Mouse (Mus musculus): Measurements from ENCODE around the gene Nol4l. TPM values are rescaled to one million over a fixed set of nuclear protein-coding genes. Genes with fewer than 3 reads are reported as not detected.
A peak's percentile ranks its signal among the peaks of the same experiment; 100 is the strongest.

Gene Nol4l
- polyA plus RNA-seq, 1 experiment from 2014 or later = 43.9 TPM

DNA sequence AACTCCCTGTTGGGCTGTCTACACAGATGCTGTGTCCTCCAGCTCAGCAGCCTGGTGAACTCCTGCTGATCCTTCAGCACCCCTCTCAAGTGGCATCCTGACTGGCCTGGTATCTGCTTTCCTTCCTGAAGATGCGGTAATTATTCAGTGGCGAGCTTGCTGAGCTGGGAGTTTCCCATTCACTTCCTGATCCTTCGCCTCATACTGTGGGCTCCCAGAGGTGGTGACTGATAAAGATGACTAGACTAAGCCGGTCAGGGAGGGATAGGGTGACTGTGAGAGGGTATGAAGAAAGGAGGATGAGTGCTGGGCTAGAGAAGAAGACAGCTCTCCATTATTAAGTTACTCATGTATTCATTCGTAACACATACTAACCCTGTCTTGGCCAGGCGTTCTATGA, 28.7 kb upstream of the Nol4l start:
- Histone ChIP-seq H3K4me2 (replicated peaks) (no peak overlapping the region), H3K4me3 (replicated peaks) (no peak overlapping the region), H3K27me3 (0 out of 2 replicates have a peak, but pooled peaks cover 2% of the 10 kb centered on the region), H3K36me3 (no peaks in the 10 kb centered on the region), H3K9ac (replicated peaks) (no peak overlapping the region), H3K9me3 (no peaks in the 10 kb centered on the region), H3K27ac (no peak overlapping the region), H3K4me1 (replicated peaks) (peaks cover 30% of the 10 kb centered on the region)
- ATAC-seq = no peak
- 70% methylated on average over 6 of the region's 6 CpGs for WGBS

DNA sequence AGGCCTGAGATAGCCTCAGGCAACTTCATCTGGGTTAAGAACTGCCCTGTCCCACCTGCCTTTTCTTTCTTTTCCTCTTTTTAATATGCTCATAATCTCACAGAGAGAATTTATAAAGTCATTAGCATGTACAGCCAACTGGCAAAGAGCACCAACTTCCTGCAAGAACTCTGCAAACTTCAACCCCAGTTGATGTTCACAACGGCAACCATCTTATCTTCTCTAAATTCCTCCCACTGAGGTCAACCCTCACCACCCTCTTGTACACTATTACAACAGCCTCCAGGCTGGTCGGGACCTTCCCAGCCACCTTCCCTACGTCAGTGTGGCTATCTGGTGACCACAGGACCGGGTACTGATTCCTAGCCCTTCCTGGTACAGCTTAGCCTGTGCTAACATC, 27.5 kb upstream of the Nol4l start:
- H3K9me3 ChIP-seq = no peaks in the 10 kb centered on the region
- ATAC-seq = no peak
- 0 out of 2 replicates have a peak, but pooled peaks cover 2% of the 10 kb centered on the region for H3K27me3 ChIP-seq
- H3K4me2 ChIP-seq (replicated peaks) = no peak overlapping the region
- no peak overlapping the region for H3K9ac ChIP-seq (replicated peaks)
- 82% methylated on average over 4 of the region's 4 CpGs for WGBS
- no peaks in the 10 kb centered on the region for H3K36me3 ChIP-seq
- H3K27ac ChIP-seq = no peak overlapping the region
- peaks cover 28% of the 10 kb centered on the region for H3K4me1 ChIP-seq (replicated peaks)
- H3K4me3 ChIP-seq (replicated peaks) = no peak overlapping the region

GRCm38 (mm10) chr2:153556208-153556607, 26.4 kb upstream of the Nol4l start:
- WGBS = 53% methylated on average over 9 of the region's 9 CpGs

GRCm38 (mm10) chr2:153554543-153554942, 24.8 kb upstream of the Nol4l start:
- Histone ChIP-seq H3K4me2 (replicated peaks) (no peak overlapping the region), H3K9me3 (no peaks in the 10 kb centered on the region), H3K36me3 (no peaks in the 10 kb centered on the region), H3K4me1 (replicated peaks) (peaks cover 6% of the 10 kb centered on the region), H3K27ac (no peak overlapping the region), H3K27me3 (0 out of 2 replicates have a peak, but pooled peaks cover 2% of the 10 kb centered on the region), H3K4me3 (replicated peaks) (no peak overlapping the region), H3K9ac (replicated peaks) (no peak overlapping the region)
- no peak for ATAC-seq
- 81% methylated on average over 7 of the region's 7 CpGs for WGBS

More at GRCm38 (mm10) chr2:153556208-153556607, 26.4 kb upstream of the Nol4l start:
- Histone ChIP-seq H3K4me1 (replicated peaks) (peaks cover 19% of the 10 kb centered on the region), H3K27ac (no peak overlapping the region), H3K9me3 (no peaks in the 10 kb centered on the region), H3K4me3 (replicated peaks) (no peak overlapping the region), H3K27me3 (0 out of 2 replicates have a peak, but pooled peaks cover 2% of the 10 kb centered on the region), H3K9ac (replicated peaks) (no peak overlapping the region), H3K36me3 (no peaks in the 10 kb centered on the region), H3K4me2 (replicated peaks) (no peak overlapping the region)
- no peak for ATAC-seq

DNA sequence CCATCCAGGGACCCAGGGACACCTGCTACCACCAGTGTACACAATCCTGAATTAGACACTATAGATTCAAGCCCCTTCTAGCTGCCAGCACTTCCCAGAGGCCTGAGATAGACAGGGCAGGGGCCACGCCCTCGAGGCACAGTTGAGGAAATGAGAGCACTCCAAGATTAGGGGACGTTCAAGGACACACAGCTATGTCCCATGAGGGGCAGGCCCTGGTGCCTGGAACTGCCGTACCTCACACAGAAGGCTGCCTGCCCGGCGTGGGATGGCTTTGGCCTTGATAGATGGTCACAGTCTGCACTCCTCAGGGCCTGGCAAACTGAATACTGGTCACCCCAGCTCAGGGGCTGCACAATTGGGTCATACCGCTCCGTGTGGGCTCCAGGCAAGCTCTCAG, 19.7 kb upstream of the Nol4l start:
- Histone ChIP-seq H3K27ac (no peak overlapping the region), H3K9me3 (no peaks in the 10 kb centered on the region), H3K36me3 (no peaks in the 10 kb centered on the region), H3K4me2 (replicated peaks) (no peak overlapping the region), H3K9ac (replicated peaks) (0 out of 2 replicates have a peak overlapping the region, but pooled peaks have one; percentile 1), H3K4me1 (replicated peaks) (peaks cover 40% of the 10 kb centered on the region), H3K4me3 (replicated peaks) (no peak overlapping the region), H3K27me3 (no peaks in the 10 kb centered on the region)
- WGBS = 79% methylated on average over 8 of the region's 8 CpGs
- ATAC-seq = no peak

- Histone ChIP-seq H3K27me3 (no peaks in the 10 kb centered on the region), H3K4me3 (replicated peaks) (no peak overlapping the region), H3K27ac (0 out of 2 replicates have a peak overlapping the region, but pooled peaks have one; percentile 0), H3K9me3 (no peaks in the 10 kb centered on the region), H3K9ac (replicated peaks) (no peak overlapping the region), H3K36me3 (no peaks in the 10 kb centered on the region), H3K4me2 (replicated peaks) (no peak overlapping the region), H3K4me1 (replicated peaks) (peaks cover 40% of the 10 kb centered on the region)
- 22% methylated on average over 14 of the region's 14 CpGs for WGBS
- ATAC-seq = peak; percentile 75
Measured at GRCm38 (mm10) chr2:153548221-153548923, 18.6 kb upstream of the Nol4l start.

DNA sequence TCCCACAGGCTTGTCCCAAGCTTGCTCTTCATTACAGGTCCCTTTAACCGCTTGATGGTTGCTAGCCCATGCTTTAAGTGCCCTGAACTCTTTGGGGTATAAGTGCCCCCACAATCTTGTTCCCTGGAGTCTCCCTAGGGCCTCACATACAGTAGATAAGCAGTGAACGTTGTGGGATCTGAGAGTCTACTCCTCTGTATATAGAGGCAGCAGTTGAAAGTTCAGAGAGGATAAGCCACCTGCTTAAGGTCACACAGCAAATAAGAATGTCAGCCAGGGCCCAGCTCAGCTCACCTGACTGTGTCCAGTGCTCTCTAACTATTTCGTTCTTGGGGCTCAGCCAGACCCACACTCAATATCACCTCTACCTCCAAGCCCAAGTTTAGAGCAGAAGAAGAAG, 17.9 kb upstream of the Nol4l start:
- ATAC-seq = peak; percentile 6; the same call in 1 of the 2 replicates
- Histone ChIP-seq H3K27me3 (no peaks in the 10 kb centered on the region), H3K27ac (no peak overlapping the region; the same call in 1 of the 2 replicates), H3K4me1 (replicated peaks) (peaks cover 40% of the 10 kb centered on the region), H3K36me3 (no peaks in the 10 kb centered on the region), H3K9ac (replicated peaks) (no peak overlapping the region), H3K4me3 (replicated peaks) (no peak overlapping the region), H3K9me3 (no peaks in the 10 kb centered on the region), H3K4me2 (replicated peaks) (no peak overlapping the region)
- WGBS = 85% methylated on average over 3 of the region's 3 CpGs

DNA sequence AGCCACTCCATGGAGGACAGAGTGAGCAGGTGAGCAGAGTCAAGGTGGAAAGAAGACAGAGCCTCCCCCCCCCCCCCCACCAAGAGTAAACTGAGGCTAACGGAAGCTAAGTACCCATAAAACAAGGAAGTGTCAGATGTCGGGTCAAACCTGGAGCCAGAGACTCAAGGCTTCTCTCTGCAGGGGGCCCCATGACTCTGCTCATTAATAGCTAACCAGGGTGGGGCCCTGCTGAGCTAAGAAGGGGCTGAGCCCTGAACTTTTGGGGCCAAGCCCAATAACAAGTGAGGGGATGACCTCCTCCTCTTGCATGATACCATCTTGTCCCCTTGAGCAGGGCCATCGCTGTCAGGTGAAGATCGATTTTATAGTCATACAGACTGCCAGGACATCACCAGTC, 17.2 kb upstream of the Nol4l start:
- ATAC-seq = no peak
- Histone ChIP-seq H3K27me3 (no peaks in the 10 kb centered on the region), H3K36me3 (no peaks in the 10 kb centered on the region), H3K4me1 (replicated peaks) (peaks cover 40% of the 10 kb centered on the region), H3K4me2 (replicated peaks) (no peak overlapping the region), H3K4me3 (replicated peaks) (no peak overlapping the region), H3K9me3 (no peaks in the 10 kb centered on the region), H3K27ac (no peak overlapping the region), H3K9ac (replicated peaks) (no peak overlapping the region)
- 75% methylated on average over 4 of the region's 4 CpGs for WGBS

DNA sequence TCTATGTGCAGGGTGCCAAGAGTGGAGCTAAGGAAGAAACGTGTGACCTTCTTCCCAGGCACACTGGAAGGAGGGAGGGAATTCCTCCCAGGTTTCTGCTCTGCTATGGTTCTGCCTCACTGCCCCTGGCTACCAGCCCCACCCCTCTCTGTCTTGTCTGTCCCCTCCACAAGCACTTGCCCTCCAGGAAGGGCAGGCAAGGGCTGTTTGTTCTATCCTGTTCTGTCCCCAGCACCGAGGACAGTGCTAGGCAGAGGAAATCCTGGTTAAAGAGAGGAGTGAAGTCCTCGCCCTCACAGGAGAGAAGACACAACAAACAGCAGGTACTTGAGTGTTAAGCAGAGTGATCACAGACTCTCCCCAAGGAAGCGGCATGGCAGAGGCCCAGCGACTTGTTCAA, 16.7 kb upstream of the Nol4l start:
- no peak overlapping the region for H3K9ac ChIP-seq (replicated peaks)
- H3K4me3 ChIP-seq (replicated peaks) = no peak overlapping the region
- 32% methylated on average over 5 of the region's 5 CpGs for WGBS
- no peaks in the 10 kb centered on the region for H3K9me3 ChIP-seq
- no peaks in the 10 kb centered on the region for H3K27me3 ChIP-seq
- H3K27ac ChIP-seq = no peak overlapping the region
- H3K36me3 ChIP-seq = no peaks in the 10 kb centered on the region
- no peak overlapping the region for H3K4me2 ChIP-seq (replicated peaks)
- peaks cover 40% of the 10 kb centered on the region for H3K4me1 ChIP-seq (replicated peaks)
- no peak for ATAC-seq

DNA sequence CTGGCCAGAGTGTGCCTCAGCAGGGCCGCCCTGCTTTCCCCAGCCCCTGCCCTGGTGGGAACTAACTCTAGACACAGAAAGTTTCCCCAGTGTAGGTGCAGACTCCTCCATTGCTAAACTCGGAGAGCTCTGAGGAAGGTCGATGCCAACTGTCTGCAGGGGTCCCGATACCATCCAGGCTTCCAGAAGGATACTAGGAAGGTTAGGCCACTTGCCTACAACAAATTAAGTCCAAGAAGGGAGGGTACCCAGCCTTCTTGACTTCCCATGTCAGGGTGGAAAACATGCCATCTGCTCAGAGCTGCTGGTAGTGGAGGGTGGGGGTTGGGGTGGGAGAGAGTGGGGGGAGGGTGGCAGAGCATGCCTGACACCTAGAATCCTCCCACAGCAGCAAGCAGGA, 15.0 kb upstream of the Nol4l start:
- Histone ChIP-seq H3K4me2 (replicated peaks) (no peak overlapping the region), H3K9me3 (no peaks in the 10 kb centered on the region), H3K9ac (replicated peaks) (no peak overlapping the region), H3K27ac (no peak overlapping the region), H3K4me1 (replicated peaks) (peaks cover 40% of the 10 kb centered on the region), H3K4me3 (replicated peaks) (no peak overlapping the region), H3K36me3 (no peaks in the 10 kb centered on the region), H3K27me3 (no peaks in the 10 kb centered on the region)
- WGBS = 77% methylated on average over 4 of the region's 4 CpGs
- no peak for ATAC-seq

- no peak for ATAC-seq
- Histone ChIP-seq H3K36me3 (no peaks in the 10 kb centered on the region), H3K4me1 (replicated peaks) (peaks cover 34% of the 10 kb centered on the region), H3K27ac (no peak overlapping the region), H3K27me3 (no peaks in the 10 kb centered on the region), H3K4me3 (replicated peaks) (no peak overlapping the region), H3K9me3 (no peaks in the 10 kb centered on the region), H3K9ac (replicated peaks) (no peak overlapping the region), H3K4me2 (replicated peaks) (no peak overlapping the region)
- WGBS = 83% methylated on average over 8 of the region's 8 CpGs
Measured at GRCm38 (mm10) chr2:153543911-153544730, 14.3 kb upstream of the Nol4l start.

DNA sequence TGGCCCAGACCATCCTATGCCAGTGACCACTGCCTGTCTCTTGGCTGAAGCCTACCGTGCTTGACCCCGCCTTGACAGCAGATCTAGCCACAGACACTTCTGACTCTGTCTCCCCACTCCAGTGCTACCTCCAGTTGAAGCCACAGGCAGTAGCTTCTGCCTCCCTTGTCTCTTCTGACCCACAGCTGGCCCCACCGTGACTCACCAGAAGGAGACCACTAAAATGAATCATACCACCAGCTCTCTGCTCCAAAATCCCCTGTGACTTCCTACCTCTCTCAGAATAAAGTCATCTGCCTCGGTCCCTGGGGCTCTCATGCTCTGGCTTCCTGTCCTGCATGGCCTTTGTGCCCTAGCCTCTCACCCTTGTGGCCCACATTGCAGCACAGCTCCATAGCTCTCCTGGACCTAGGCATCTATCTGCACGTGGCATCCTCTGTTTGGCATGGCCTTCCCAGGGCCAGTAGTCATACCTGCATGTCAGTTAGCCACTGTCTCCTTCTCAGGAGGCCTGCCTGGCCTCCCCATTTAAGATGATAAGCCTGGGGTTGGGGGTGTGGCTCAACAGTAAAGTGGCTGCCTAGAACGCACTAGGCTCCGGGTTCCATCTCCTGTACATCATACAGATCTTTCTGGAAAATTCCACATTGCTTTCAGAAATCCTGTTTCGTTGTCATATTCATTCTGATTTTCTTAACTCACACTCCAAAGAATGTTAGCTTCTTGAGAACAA, 13.3 kb upstream of the Nol4l start:
- no peak overlapping the region for H3K4me2 ChIP-seq (replicated peaks)
- H3K4me1 ChIP-seq (replicated peaks) = peaks cover 24% of the 10 kb centered on the region
- 88% methylated on average over 8 of the region's 8 CpGs for WGBS
- H3K36me3 ChIP-seq = no peaks in the 10 kb centered on the region
- H3K9me3 ChIP-seq = no peaks in the 10 kb centered on the region
- ATAC-seq = no peak
- H3K4me3 ChIP-seq (replicated peaks) = no peak overlapping the region
- no peak overlapping the region for H3K9ac ChIP-seq (replicated peaks)
- no peaks in the 10 kb centered on the region for H3K27me3 ChIP-seq
- H3K27ac ChIP-seq = no peak overlapping the region
